Mouse (Mus musculus) liver, embryonic 14.5 days (tissue): ENCODE data around the gene Ccnc.

Source experiments
- CTCF ChIP-seq: IDR thresholded peaks from 2 replicates; pipeline ENCODE4 v1.5.1; 2016; ENCODE audit warnings: antibody characterized with exemption, low read depth, control low read depth
- EP300 ChIP-seq: IDR thresholded peaks from 2 replicates; pipeline ENCODE4 v1.6.1; 2016; ENCODE audit warnings: antibody characterized with exemption, low read depth

GRCm38 (mm10) chr4:21761416-21762160 lies 34.1 kb downstream of the Ccnc start:
- TF ChIP-seq EP300 = no peak
- no peak for TF ChIP-seq CTCF
